Mouse (Mus musculus) heart, embryonic 11.5 days (tissue): ENCODE data around the gene Gm21866. TPM values are rescaled to one million over a fixed set of nuclear protein-coding genes. Genes with fewer than 3 reads are reported as not detected.
"Not testable (repeated sequence)": the region's sequence is repeated elsewhere in the genome, so short reads cannot be mapped to it uniquely, and the experiment has no call there.

Source experiments
- ATAC-seq: fragments of 200-750 bp; cut with Nextera tagmentation; replicated peaks from 2 replicates; pipeline ENCODE4 v1.8.0; 2017; ENCODE audit warnings: moderate library complexity; ENCODE audit not compliant: insufficient number of reproducible peaks, low FRiP score, low TSS enrichment
- H3K27ac ChIP-seq: fragments of 300-500 bp; sonication (generic); 2 replicates; pipeline ENCODE4 v1.5.1; 2014; ENCODE audit warnings: mild to moderate bottlenecking, low read depth, low read length
- H3K27me3 ChIP-seq: fragments of 300-500 bp; sonication (generic); 2 replicates; pipeline ENCODE4 v1.6.1; 2014; ENCODE audit warnings: mild to moderate bottlenecking, low read length, mixed read lengths; ENCODE audit not compliant: control insufficient read depth, insufficient read depth
- H3K36me3 ChIP-seq: fragments of 300-500 bp; sonication (generic); 2 replicates; pipeline ENCODE4 v1.6.1; 2014; ENCODE audit warnings: mild to moderate bottlenecking, low read length, moderate library complexity, mixed read lengths; ENCODE audit not compliant: control insufficient read depth, insufficient read depth
- H3K4me1 ChIP-seq: fragments of 300-500 bp; sonication (generic); 2 replicates; pipeline ENCODE4 v1.6.1; 2014; ENCODE audit warnings: low read length; ENCODE audit not compliant: control insufficient read depth, insufficient read depth
- H3K4me2 ChIP-seq: fragments of 300-500 bp; sonication (generic); 2 replicates; pipeline ENCODE4 v1.6.1; 2014; ENCODE audit warnings: mild to moderate bottlenecking, moderate library complexity
- H3K4me3 ChIP-seq: fragments of 300-500 bp; sonication (generic); 2 replicates; pipeline ENCODE4 v1.5.1; 2014; ENCODE audit warnings: low read depth, low read length
- H3K9ac ChIP-seq: fragments of 300-500 bp; sonication (generic); 2 replicates; pipeline ENCODE4 v1.6.1; 2014; ENCODE audit warnings: mild to moderate bottlenecking, low read depth, low read length, moderate library complexity
- H3K9me3 ChIP-seq: fragments of 300-500 bp; sonication (generic); replicated peaks from 2 replicates; pipeline ENCODE4 v1.6.1; 2016; ENCODE audit warnings: low read length; ENCODE audit not compliant: control insufficient read depth
- WGBS: fragments of 180-500 bp; shearing (Covaris S2); extraction: QIAGEN DNeasy Blood & Tissue Kit; methylation state at CpG from one replicate; pipeline ENCODE4 v1.1.7; 2014; ENCODE audit not compliant: insufficient replicate concordance; 5-methylcytosine and 5-hydroxymethylcytosine counted together
- polyA plus RNA-seq: library from polyadenylated mRNA; unstranded; fragments of >200 nt; fragmentation: Nextera tagmentation; extraction: Ambion mirVana; gene quantifications from 2 replicates; pipeline ENCODE4 v1.2.1, GENCODE M21; 2014

Gene Gm21866
- not detected in 2 replicates for polyA plus RNA-seq

DNA sequence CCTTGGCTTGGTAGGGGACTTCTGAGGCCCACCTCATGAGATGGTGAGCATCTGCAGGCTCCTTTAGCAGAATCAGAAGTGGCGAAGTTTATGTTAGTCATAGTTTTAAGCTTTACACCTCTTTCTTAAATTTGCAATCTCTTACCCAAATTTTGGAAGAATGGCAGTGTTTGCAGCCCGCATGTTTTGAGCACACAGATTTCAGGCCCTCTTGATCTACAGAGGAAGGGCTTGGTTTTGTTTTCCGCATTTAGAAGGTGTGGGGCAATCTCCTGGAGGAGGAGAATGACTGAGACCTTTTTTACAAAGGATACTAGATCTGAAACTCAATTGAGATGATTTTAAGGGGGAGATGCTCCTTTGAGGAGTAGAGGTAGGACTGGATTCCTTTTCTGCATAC, at the start of gene Gm21866:
Gm21866 (minus strand) TSS at position 101 of the 400 bp plus-strand sequence.
- H3K27me3 ChIP-seq, H3K36me3 ChIP-seq, ATAC-seq, H3K9me3 ChIP-seq, H3K4me3 ChIP-seq, H3K9ac ChIP-seq, H3K27ac ChIP-seq, H3K4me2 ChIP-seq, H3K4me1 ChIP-seq: not testable (repeated sequence)
- 75% methylated on average over 1 of the region's 3 CpGs for WGBS

DNA sequence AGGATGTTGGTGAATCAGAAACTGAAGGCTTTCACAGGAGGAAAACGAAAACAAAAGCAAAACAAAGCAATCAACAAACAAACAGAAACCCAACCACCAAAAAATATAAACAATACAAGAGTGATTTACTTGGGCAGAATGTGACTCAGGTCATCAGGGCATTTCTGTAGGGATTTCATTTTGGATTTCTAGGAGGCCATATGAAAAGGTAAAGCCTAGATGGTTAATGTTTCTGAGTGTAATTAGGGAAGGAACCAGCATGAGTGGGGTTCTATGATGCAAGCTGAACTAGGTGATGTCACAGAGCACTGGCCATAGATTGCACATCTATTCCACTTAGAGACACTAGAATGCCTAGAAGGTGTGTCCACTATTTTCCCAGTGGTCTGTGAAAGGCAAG, 28.3 kb upstream of the Gm21866 start, which contains the start of gene Gm20773:
Gm20773 (plus strand) TSS at position 301 of the 400 bp plus-strand sequence.
- ATAC-seq, H3K36me3 ChIP-seq, H3K4me1 ChIP-seq, H3K9ac ChIP-seq, H3K4me2 ChIP-seq, H3K4me3 ChIP-seq, H3K27ac ChIP-seq, H3K9me3 ChIP-seq, H3K27me3 ChIP-seq: not testable (repeated sequence)
- no CpG with 5 or more reads among the region's 1 CpGs for WGBS

Other genes with a start within 250 kb of the Gm21866 start
- gene Gm21828, start 241.7 kb downstream of the Gm21866 start, polyA plus RNA-seq = not detected in 2 replicates
- gene Gm21440, start 213.2 kb downstream of the Gm21866 start, polyA plus RNA-seq = not detected in 2 replicates
- not detected in 2 replicates for gene Gm21454, start 213.1 kb downstream of the Gm21866 start, polyA plus RNA-seq
- not detected in 2 replicates for gene Gm21725, start 116.5 kb downstream of the Gm21866 start, polyA plus RNA-seq
- not detected in 2 replicates for gene Gm20773, start 28.4 kb upstream of the Gm21866 start, polyA plus RNA-seq